Mouse (Mus musculus): ENCODE data around the gene Hist1h3b. TPM values are rescaled to one million over a fixed set of nuclear protein-coding genes. Genes with fewer than 3 reads are reported as not detected.
"Not testable (repeated sequence)": the region's sequence is repeated elsewhere in the genome, so short reads cannot be mapped to it uniquely, and the experiment has no call there.

Gene Hist1h3b
- polyA plus RNA-seq (2016; fragmentation: Nextera tagmentation; extraction: Ambion mirVana): 5.8 and 10.0 TPM in 2 replicates

DNA sequence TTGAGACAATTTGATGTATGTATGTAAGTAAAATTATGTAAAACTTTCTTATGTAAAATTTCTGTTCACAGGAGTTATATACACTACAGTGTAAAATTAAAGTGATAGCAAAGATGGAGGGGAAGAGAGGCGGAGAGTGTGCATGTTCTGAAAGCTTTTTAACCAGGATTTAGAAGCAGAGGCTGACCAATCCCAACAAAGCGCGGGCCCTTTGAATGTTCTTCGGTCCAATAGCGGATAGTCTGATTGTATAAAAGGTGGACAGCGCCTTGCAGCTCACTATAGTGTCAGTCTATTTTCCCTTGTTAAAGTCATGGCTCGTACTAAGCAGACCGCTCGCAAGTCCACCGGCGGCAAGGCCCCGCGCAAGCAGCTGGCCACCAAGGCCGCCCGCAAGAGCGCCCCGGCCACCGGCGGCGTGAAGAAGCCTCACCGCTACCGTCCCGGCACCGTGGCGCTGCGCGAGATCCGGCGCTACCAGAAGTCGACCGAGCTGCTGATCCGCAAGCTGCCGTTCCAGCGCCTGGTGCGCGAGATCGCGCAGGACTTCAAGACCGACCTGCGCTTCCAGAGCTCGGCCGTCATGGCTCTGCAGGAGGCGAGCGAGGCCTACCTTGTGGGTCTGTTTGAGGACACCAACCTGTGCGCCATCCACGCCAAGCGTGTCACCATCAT is at the start of gene Hist1h3b:
TSS of gene Hist1h3b (plus strand) at position 201 of the 675 bp plus-strand sequence.
- not testable (repeated sequence) for H3K9me3 ChIP-seq; H3K27me3 ChIP-seq (replicated peaks); H3K36me3 ChIP-seq; H3K4me1 ChIP-seq
- under 1% methylated on average over 21 of the region's 47 CpGs for WGBS
- Histone ChIP-seq H3K4me2 (replicated peaks) (peak within 1 kb of the TSS; percentile 64), H3K4me3 (peak within 1 kb of the TSS; percentile 35), H3K27ac (peak within 1 kb of the TSS; percentile 82), H3K9ac (peak within 1 kb of the TSS; percentile 55; the same call in 1 of the 2 replicates)
- peak; percentile 84 for ATAC-seq (ENCODE audit: low FRiP score, low read depth)

DNA sequence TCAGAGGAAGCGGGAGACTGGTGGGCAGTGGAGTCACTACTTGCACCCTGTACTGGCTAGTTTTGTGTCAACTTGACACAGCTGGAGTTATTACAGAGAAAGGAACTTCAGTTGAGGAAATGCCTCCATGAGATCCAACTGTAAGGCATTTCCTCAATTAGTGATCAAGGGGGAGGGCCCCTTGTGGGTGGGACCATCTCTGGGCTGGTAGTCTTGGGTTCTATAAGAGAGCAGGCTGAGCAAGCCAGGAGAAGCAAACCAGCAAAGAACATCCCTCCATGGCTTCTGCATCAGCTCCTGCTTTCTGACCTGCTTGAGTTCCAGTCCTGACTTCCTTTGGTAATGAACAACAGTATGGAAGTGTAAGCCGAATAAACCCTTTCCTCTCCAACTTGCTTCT is 49.3 kb upstream of the Hist1h3b start:
- ATAC-seq (ENCODE audit: low FRiP score, low read depth); H3K9ac ChIP-seq; H3K9me3 ChIP-seq; H3K27me3 ChIP-seq (replicated peaks); H3K36me3 ChIP-seq; H3K27ac ChIP-seq; H3K4me2 ChIP-seq (replicated peaks); H3K4me3 ChIP-seq; H3K4me1 ChIP-seq: not testable (repeated sequence)
- WGBS: 92% methylated on average over 2 of the region's 2 CpGs

DNA sequence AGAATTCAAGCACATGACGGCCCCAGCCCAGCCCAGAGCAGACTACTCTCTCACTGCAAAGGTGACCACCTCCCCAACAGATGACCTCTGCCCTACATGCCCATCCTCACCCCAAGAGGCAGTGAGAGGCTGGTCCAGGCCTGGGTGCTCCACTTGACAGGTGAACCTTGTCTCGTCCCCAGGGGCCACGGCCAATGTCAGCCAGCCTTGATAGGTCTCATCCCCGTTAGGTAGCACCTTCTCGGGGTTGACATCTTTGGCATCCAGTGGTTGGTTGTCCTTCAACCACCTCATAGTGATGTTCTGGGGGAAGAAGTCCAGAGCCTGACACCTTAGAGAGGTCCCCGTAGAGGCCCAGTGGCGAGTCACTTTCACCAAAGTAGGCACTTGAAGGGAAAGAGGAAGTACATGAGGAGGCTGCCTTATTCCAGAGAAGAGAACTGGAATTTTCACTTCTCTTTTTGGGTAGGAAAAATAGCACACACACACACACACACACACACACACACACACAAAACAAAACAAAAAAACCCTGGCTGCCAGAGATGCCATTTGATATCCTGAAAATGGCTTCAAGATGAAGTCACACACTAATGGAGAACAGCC is 46.2 kb upstream of the Hist1h3b start:
- Histone ChIP-seq H3K36me3 (no peaks in the 10 kb centered on the region), H3K4me2 (replicated peaks) (no peak overlapping the region), H3K9ac (no peak overlapping the region), H3K4me3 (no peak overlapping the region), H3K9me3 (no peaks in the 10 kb centered on the region), H3K27ac (no peak overlapping the region), H3K27me3 (replicated peaks) (no peaks in the 10 kb centered on the region), H3K4me1 (peaks cover 11% of the 10 kb centered on the region; the same call in 1 of the 2 replicates)
- no peak for ATAC-seq (ENCODE audit: low FRiP score, low read depth)
- WGBS: 88% methylated on average over 7 of the region's 7 CpGs

DNA sequence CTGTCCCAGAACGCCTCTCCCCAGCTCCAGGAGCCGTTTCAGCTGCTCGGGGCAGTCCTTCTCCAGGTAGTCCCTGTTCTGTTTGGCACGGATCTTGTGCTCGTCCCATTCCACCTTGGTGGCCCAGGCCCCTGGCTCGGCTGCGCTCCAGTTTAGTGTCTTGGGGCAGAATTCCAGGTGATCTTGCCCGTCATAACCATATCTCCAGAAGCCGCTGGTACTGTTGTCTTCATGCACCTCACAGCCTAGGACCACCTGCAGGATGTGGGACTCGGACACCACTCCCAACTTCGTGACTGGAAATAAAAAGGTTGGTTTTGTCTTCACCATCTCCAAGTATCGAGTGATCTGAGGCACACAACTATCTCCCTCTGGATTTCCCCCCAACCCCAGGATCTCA is 45.3 kb upstream of the Hist1h3b start:
- WGBS: 94% methylated on average over 12 of the region's 12 CpGs
- no peak overlapping the region for H3K4me3 ChIP-seq
- peaks cover 11% of the 10 kb centered on the region; the same call in 1 of the 2 replicates for H3K4me1 ChIP-seq
- H3K27ac ChIP-seq: no peak overlapping the region
- H3K27me3 ChIP-seq (replicated peaks): no peaks in the 10 kb centered on the region
- H3K4me2 ChIP-seq (replicated peaks): no peak overlapping the region
- no peak overlapping the region for H3K9ac ChIP-seq
- ATAC-seq (ENCODE audit: low FRiP score, low read depth): no peak
- no peaks in the 10 kb centered on the region for H3K9me3 ChIP-seq
- no peaks in the 10 kb centered on the region for H3K36me3 ChIP-seq

DNA sequence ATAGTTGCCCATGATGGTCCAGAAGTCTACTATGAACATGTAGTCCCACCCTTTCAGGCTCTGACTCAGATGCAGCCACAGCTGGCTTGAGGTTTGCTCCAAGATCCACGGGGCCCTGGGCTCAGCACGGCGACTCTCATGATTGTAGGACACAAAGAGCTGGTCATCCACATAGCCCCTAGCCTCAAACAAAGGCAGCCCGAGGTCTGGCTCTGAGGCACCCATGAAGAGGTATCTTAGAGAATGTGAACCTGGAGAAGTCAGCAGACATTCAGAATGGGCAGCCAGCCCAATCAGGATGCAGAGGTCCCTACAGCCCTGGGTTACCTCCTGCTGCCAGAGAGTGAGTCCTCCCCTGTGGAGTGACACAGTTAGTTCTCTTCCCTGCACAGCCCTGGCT is 44.0 kb upstream of the Hist1h3b start:
- no peak overlapping the region for H3K4me2 ChIP-seq (replicated peaks)
- no peaks in the 10 kb centered on the region for H3K36me3 ChIP-seq
- H3K27me3 ChIP-seq (replicated peaks): no peaks in the 10 kb centered on the region
- peaks cover 11% of the 10 kb centered on the region; the same call in 1 of the 2 replicates for H3K4me1 ChIP-seq
- WGBS: 79% methylated on average over 4 of the region's 4 CpGs
- H3K9ac ChIP-seq: no peak overlapping the region
- H3K9me3 ChIP-seq: no peaks in the 10 kb centered on the region
- no peak overlapping the region for H3K4me3 ChIP-seq
- H3K27ac ChIP-seq: no peak overlapping the region
- ATAC-seq (ENCODE audit: low FRiP score, low read depth): no peak

DNA sequence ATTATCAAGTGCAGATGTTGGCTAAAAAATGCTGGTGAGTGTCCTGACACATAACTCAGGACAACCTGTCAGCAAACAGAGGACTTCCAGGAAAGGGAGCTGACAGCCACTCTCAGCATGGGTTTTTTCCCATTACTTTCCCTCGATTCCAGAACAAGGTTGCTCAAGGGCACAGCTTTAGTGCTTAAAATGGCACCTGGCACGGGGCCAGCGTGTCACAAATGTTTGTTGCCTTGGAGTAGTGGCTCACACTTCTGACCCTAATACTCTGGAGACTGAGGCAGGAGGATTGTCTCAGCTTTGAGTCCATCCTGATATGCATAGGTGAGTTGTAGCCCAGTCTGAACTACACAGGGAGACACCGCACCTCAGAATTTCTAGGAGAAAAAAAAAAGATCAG is 43.4 kb upstream of the Hist1h3b start:
- Histone ChIP-seq H3K9ac (no peak overlapping the region), H3K27ac (no peak overlapping the region), H3K36me3 (no peaks in the 10 kb centered on the region), H3K9me3 (no peaks in the 10 kb centered on the region), H3K27me3 (replicated peaks) (no peaks in the 10 kb centered on the region), H3K4me3 (no peak overlapping the region), H3K4me2 (replicated peaks) (no peak overlapping the region), H3K4me1 (peaks cover 11% of the 10 kb centered on the region; the same call in 1 of the 2 replicates)
- no peak for ATAC-seq (ENCODE audit: low FRiP score, low read depth)
- 79% methylated on average over 4 of the region's 4 CpGs for WGBS

DNA sequence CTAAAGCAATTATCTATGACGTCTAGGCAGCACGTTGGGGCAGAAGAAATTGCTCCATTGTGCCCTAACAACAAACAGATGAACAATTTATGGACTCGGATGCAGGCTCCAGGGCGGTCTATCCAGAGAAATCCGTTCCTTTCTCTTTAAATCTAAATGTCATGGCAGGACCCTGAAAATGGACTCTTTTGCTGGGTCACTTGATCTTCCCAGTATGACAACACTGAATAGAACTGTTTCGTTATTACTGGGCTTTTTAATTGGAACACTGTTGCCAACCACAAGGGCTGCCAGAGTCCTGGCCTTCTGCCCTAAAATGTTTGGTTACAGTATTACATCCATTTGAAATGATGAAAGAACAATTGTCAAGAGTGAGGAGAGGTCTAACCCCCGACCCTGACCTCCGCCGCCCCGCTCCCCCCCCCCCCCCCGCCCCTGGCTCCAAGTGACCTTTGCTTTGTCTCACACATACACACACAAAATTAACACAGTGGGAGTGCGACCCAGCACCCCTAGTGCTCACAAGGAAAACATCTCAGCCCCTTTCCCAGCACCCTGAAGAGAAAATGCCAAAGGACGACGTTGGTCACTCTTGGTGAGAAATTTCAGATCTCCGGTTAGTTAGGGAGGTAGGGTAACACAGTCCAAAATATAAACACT is 42.2 kb upstream of the Hist1h3b start:
- H3K9me3 ChIP-seq: no peaks in the 10 kb centered on the region
- H3K4me1 ChIP-seq: peaks cover 11% of the 10 kb centered on the region; the same call in 1 of the 2 replicates
- H3K4me3 ChIP-seq: peak overlapping the region; percentile 29
- no peaks in the 10 kb centered on the region for H3K36me3 ChIP-seq
- H3K9ac ChIP-seq: peak overlapping the region; percentile 52
- peak overlapping the region; percentile 67 for H3K4me2 ChIP-seq (replicated peaks)
- ATAC-seq (ENCODE audit: low FRiP score, low read depth): peak; percentile 9; the same call in 1 of the 2 replicates
- 14% methylated on average over 15 of the region's 15 CpGs for WGBS
- no peak overlapping the region for H3K27ac ChIP-seq
- H3K27me3 ChIP-seq (replicated peaks): no peaks in the 10 kb centered on the region

DNA sequence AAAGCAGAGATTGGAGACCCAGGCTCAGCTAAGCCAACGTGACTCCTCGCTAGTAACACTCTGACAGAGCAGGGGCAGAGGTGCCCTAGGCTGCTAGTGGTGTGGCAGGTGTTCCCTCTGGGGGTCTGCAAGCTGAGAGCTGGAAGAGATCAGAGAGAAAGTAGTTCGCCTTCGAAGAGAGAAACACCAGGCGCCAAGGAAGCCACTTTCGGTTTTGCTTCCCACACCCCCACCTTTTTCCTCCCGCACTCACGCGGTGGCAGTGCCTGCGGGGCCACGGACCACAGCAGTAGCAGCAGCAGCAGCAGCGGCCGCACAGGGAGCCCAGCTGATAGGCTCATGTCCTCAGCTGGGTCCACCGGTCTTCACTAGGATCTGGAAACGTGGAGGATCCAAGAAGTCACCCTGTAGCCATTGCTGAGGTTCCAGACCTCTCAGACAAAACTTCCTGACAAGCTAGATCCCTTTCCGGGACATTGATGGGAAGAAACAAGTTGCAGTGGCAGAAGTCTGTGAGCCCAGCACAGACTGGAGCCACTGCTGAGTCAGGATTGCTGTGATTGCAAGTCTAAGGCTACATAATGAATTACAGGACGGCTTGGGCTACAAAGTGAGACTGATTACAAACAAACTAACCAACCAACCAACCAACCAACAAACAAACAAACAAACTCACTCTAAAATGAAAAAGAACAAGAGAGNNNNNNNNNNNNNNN is 41.5 kb upstream of the Hist1h3b start, which contains the start of gene Hfe:
TSS of gene Hfe (minus strand) at position 481 of the 716 bp plus-strand sequence.
- peak; percentile 63; the same call in 1 of the 2 replicates for ATAC-seq (ENCODE audit: low FRiP score, low read depth)
- whole genome bisulfite sequencing: 3% methylated on average over 17 of the region's 17 CpGs

DNA sequence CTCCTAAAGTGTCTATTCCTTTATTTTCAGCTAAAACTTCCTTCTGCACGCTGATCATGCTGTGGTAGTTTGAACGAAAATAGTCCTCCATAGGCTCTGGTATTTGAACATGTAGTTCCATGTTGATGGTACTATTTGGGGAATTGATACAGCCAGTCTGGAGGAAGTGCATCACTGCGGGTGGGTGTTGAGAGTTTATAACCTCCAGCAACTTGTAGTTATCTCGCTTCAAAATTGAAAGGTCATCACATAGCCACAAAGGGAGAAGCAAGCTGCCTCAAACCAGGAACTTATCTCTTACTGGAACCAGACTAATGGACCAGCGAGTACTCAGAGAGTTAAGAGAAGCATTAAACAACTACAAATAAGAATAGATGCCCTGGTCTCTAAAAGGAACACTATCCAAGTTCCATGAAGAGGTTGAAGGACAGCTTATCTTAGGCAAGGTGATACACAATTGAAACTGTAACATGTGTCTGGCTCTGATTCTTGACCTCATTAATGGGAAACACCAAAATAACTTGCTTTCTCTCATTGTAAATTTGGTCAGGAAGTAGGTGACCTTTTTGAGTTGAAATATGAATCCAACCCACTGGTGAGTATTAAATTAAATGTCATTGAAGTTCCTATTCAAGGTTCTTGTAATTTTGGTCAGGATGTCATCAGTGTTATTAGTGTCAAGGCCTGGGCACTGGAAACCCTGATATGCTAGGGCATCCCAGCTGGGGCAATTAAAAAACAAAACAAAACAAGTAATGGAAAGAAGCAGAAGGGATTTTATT is 35.6 kb upstream of the Hist1h3b start:
- no peak for ATAC-seq (ENCODE audit: low FRiP score, low read depth)
- H3K27ac ChIP-seq: no peak overlapping the region
- WGBS: 88% methylated on average over 5 of the region's 5 CpGs
- H3K36me3 ChIP-seq: no peaks in the 10 kb centered on the region
- no peaks in the 10 kb centered on the region for H3K9me3 ChIP-seq
- no peaks in the 10 kb centered on the region for H3K27me3 ChIP-seq (replicated peaks)
- H3K4me2 ChIP-seq (replicated peaks): no peak overlapping the region
- no peak overlapping the region for H3K4me3 ChIP-seq
- H3K9ac ChIP-seq: no peak overlapping the region
- no peaks in the 10 kb centered on the region for H3K4me1 ChIP-seq

More for the DNA sequence above, 41.5 kb upstream of the Hist1h3b start, which contains the start of gene Hfe:
- Histone ChIP-seq H3K4me3 (peak within 1 kb of the TSS; percentile 29), H3K4me1 (peaks cover 11% of the 10 kb centered on the region; the same call in 1 of the 2 replicates), H3K36me3 (no peaks in the 10 kb centered on the region), H3K4me2 (replicated peaks) (peak within 1 kb of the TSS; percentile 67), H3K9me3 (no peaks in the 10 kb centered on the region), H3K9ac (peak within 1 kb of the TSS; percentile 52), H3K27ac (no peak within 1 kb of the TSS), H3K27me3 (replicated peaks) (no peaks in the 10 kb centered on the region)

DNA sequence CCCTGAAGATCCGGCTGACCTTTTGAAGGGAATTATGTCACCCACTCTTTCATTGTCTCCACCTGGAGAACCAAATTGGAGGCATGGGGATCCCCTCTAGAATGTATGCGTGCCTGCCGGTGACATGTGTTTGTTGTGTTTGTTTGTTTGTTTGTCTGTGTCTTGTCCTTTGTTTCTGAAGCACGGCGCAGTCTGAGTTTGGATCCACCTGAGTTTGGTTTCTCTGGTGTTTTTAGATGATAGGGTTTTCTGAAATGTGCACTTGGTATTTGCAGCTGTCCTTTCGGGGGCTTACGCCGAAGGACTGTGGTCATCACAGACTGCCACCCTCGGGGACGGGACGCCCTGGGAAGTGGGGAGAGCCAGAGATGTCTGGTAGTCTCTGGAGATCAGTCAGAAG is 34.9 kb upstream of the Hist1h3b start:
- WGBS: 62% methylated on average over 11 of the region's 11 CpGs
- Histone ChIP-seq H3K27me3 (replicated peaks) (no peaks in the 10 kb centered on the region), H3K4me3 (no peak overlapping the region), H3K9ac (no peak overlapping the region), H3K9me3 (no peaks in the 10 kb centered on the region), H3K4me2 (replicated peaks) (no peak overlapping the region), H3K4me1 (no peaks in the 10 kb centered on the region), H3K27ac (no peak overlapping the region), H3K36me3 (no peaks in the 10 kb centered on the region)
- no peak for ATAC-seq (ENCODE audit: low FRiP score, low read depth)

DNA sequence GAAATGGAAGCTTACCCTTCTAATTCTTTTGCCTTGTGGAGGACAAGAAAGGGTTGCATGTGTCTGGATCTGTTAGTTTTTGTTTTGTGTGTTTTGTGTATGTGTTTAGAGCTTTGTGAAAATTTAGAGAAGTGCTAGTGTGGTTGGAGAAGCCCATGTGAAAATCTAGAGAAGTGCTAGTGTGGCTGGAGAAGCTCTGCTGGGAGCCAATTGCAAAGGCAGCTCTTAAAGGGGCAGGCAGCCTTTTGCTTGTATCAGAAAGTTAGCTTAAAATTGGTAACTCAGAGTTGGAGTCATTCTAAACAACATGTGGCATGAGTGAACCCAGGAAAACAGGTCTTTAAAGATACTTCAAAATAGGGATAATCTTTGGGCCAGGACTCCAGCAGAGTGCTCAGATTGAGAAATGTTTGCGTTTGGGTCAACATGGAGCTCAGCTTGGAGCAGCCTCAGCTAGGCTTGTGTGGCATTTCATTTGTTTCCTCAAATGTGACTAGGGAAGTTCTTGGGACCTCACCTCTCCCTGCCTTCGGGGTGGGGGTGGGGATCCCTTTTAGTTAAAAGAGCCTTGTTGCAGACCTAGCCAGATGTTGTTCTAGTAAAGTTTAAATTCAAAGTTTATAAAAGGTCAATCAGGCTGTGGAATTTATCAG is 34.3 kb upstream of the Hist1h3b start:
- not testable (repeated sequence) for H3K9ac ChIP-seq; H3K4me2 ChIP-seq (replicated peaks); H3K27ac ChIP-seq; H3K4me1 ChIP-seq; ATAC-seq (ENCODE audit: low FRiP score, low read depth); H3K4me3 ChIP-seq; H3K27me3 ChIP-seq (replicated peaks); H3K9me3 ChIP-seq; H3K36me3 ChIP-seq
- 19% methylated on average over 2 of the region's 2 CpGs for WGBS

Data from neural tube, embryonic 12.5 days (tissue).